Mouse (Mus musculus) lung, adult 2 months (tissue): ENCODE data around the gene Rims1.

Experiments
- CTCF ChIP-seq: fragments of 200-500 bp; IDR thresholded peaks from 2 replicates; pipeline ENCODE4 v1.5.1; 2011; ENCODE audit warnings: mild to moderate bottlenecking, low read length, control low read depth; ENCODE audit not compliant: insufficient read depth
- POLR2A ChIP-seq: fragments of 200-500 bp; IDR thresholded peaks from 2 replicates; pipeline ENCODE4 v1.6.1; 2011; ENCODE audit warnings: low read depth, mild to moderate bottlenecking, control low read depth, low read length, borderline replicate concordance; ENCODE audit errors: extremely low read depth

GRCm38 (mm10) chr1:22377062-22377461 lies 428.7 kb downstream of the Rims1 start:
- TF ChIP-seq CTCF (no peak), POLR2A (no peak)
